Mouse (Mus musculus): ENCODE measurements at regions not wholly inside any gene's neighbourhood (a gene's known extent, or its start where the extent isn't known, plus 50 kb on each side); places are given as distances from the start of the nearest gene placed in this dataset.

GRCm38 (mm10) chr15:27063456-27063855 is 168.1 kb upstream of the Fbxl7 start:
- Histone ChIP-seq H3K4me3 (replicated peaks in 1 of 3; ENCODE audit: low read depth in 2 of 3, low read length in 2 of 3, poor library complexity in 1 of 3) (no peak overlapping the region), H3K79me2 (replicated peaks; ENCODE audit: control insufficient read depth, extremely low read depth, insufficient read depth, poor library complexity, severe bottlenecking) (no peaks in the 10 kb centered on the region), H3K27me3 (replicated peaks) (no peaks in the 10 kb centered on the region), H3K9me3 (replicated peaks; ENCODE audit: low read length) (no peaks in the 10 kb centered on the region), H3K9ac (ENCODE audit: insufficient read depth, low read depth) (no peak overlapping the region), H3K36me3 (replicated peaks in 1 of 2; ENCODE audit: control insufficient read depth in 1 of 2, insufficient read depth in 1 of 2, low read length in 1 of 2) (no peaks in the 10 kb centered on the region), H3K4me1 (ENCODE audit: control insufficient read depth in 1 of 2, insufficient read depth in 2 of 2) (no peaks in the 10 kb centered on the region), H3K27ac (ENCODE audit: insufficient read depth, low read depth) (no peak overlapping the region), H3K4me2 (ENCODE audit: insufficient read depth, low read depth, poor library complexity, severe bottlenecking) (no peak overlapping the region)
- no peak for TF ChIP-seq NELFE (IDR thresholded peaks at IDR 0.05; ENCODE audit: low read depth, low read length)
- no peak for TF ChIP-seq IRF4 (IDR thresholded peaks at IDR 0.05; ENCODE audit: low read depth, low read length)
- no peak for TF ChIP-seq POLR2AphosphoS2 (IDR thresholded peaks at IDR 0.05; ENCODE audit: low read depth, low read length)
- TF ChIP-seq POLR2A (IDR thresholded peaks at IDR 0.05; ENCODE audit: low read depth, low read length): no peak
- TF ChIP-seq ZMIZ1 (IDR thresholded peaks at IDR 0.05; ENCODE audit: low read depth, low read length): no peak
- TF ChIP-seq ELF1 (IDR thresholded peaks at IDR 0.05; ENCODE audit: low read depth, low read length): no peak
- TF ChIP-seq NRF1 (IDR thresholded peaks at IDR 0.05; ENCODE audit: low read depth, low read length): no peak
- no peak for TF ChIP-seq JUN (IDR thresholded peaks at IDR 0.05; ENCODE audit: insufficient read depth, low read depth, low read length)
- TF ChIP-seq ETS1 (conservative IDR thresholded peaks at IDR 0.05; ENCODE audit: low read depth, low read length): no peak
- TF ChIP-seq ZNF384 (IDR thresholded peaks at IDR 0.05; ENCODE audit: low read depth, low read length): no peak
- no peak for TF ChIP-seq KAT2A (IDR thresholded peaks at IDR 0.05; ENCODE audit: insufficient replicate concordance, low read length)
- TF ChIP-seq TCF12 (IDR thresholded peaks at IDR 0.05; ENCODE audit: low read depth, low read length): no peak
- TF ChIP-seq ZKSCAN1 (IDR thresholded peaks at IDR 0.05; ENCODE audit: borderline replicate concordance, low read depth, low read length): no peak
- TF ChIP-seq ZC3H11A (IDR thresholded peaks at IDR 0.05; ENCODE audit: low read depth, low read length): no peak
- TF ChIP-seq PAX5 (IDR thresholded peaks at IDR 0.05; ENCODE audit: low read length): no peak
- TF ChIP-seq CTCF (conservative IDR thresholded peaks at IDR 0.05 in 1 of 2, IDR thresholded peaks at IDR 0.05 in 1 of 2; ENCODE audit: low read depth in 2 of 2, low read length in 2 of 2): no peak
- no peak for TF ChIP-seq SMC3 (IDR thresholded peaks at IDR 0.05; ENCODE audit: low read depth, low read length)
- no peak for TF ChIP-seq HCFC1 (IDR thresholded peaks at IDR 0.05; ENCODE audit: low read depth, low read length)
- DNase-seq (ENCODE audit: extremely low read depth): no peak
- dilution Hi-C loops (cut with MboI; ENCODE audit: extremely low pct_ligation_motif_present, extremely low pct_unique_long_range_greater_than_20kb, low sequenced_read_pairs): no loop called here
- in situ Hi-C loops (cut with MboI; ENCODE audit: low pct_ligation_motif_present, low pct_unique_long_range_greater_than_20kb, low sequenced_read_pairs): no loop called here

- H3K27me3 ChIP-seq (replicated peaks): no peaks in the 10 kb centered on the region
- H3K4me1 ChIP-seq (ENCODE audit: control insufficient read depth in 1 of 2, insufficient read depth in 2 of 2): no peaks in the 10 kb centered on the region
- no peaks in the 10 kb centered on the region for H3K36me3 ChIP-seq (replicated peaks in 1 of 2; ENCODE audit: control insufficient read depth in 1 of 2, insufficient read depth in 1 of 2, low read length in 1 of 2)
- TF ChIP-seq KAT2A (IDR thresholded peaks at IDR 0.05; ENCODE audit: insufficient replicate concordance, low read length): no peak
- TF ChIP-seq ETS1 (conservative IDR thresholded peaks at IDR 0.05; ENCODE audit: low read depth, low read length): no peak
- TF ChIP-seq JUND (conservative IDR thresholded peaks at IDR 0.05; ENCODE audit: low read depth, low read length): no peak
- no peak for TF ChIP-seq CHD1 (IDR thresholded peaks at IDR 0.05; ENCODE audit: low read depth, low read length)
- TF ChIP-seq MEF2A (IDR thresholded peaks at IDR 0.05; ENCODE audit: borderline replicate concordance, low read depth, low read length): no peak
- TF ChIP-seq ZC3H11A (IDR thresholded peaks at IDR 0.05; ENCODE audit: low read depth, low read length): no peak
- TF ChIP-seq PAX5 (IDR thresholded peaks at IDR 0.05; ENCODE audit: low read length): no peak
- no peak for TF ChIP-seq RAD21 (IDR thresholded peaks at IDR 0.05; ENCODE audit: low read depth, low read length)
- no peak for TF ChIP-seq POLR2A (IDR thresholded peaks at IDR 0.05; ENCODE audit: low read depth, low read length)
- no peak for TF ChIP-seq MAZ (IDR thresholded peaks at IDR 0.05; ENCODE audit: low read depth, low read length)
- no peak for TF ChIP-seq MAX (IDR thresholded peaks at IDR 0.05; ENCODE audit: low read length)
- no peak for TF ChIP-seq TCF12 (IDR thresholded peaks at IDR 0.05; ENCODE audit: low read depth, low read length)
- TF ChIP-seq JUN (IDR thresholded peaks at IDR 0.05; ENCODE audit: insufficient read depth, low read depth, low read length): no peak
- no peak overlapping the region for H3K9ac ChIP-seq (ENCODE audit: insufficient read depth, low read depth)
- H3K27ac ChIP-seq (ENCODE audit: insufficient read depth, low read depth): no peak overlapping the region
- H3K4me3 ChIP-seq (replicated peaks in 1 of 3; ENCODE audit: low read depth in 2 of 3, low read length in 2 of 3, poor library complexity in 1 of 3): no peak overlapping the region
- no peak overlapping the region for H3K4me2 ChIP-seq (ENCODE audit: insufficient read depth, low read depth, poor library complexity, severe bottlenecking)
- in situ Hi-C loops (cut with MboI; ENCODE audit: low pct_ligation_motif_present, low pct_unique_long_range_greater_than_20kb, low sequenced_read_pairs) (no loop called here), dilution Hi-C loops (cut with MboI; ENCODE audit: extremely low pct_ligation_motif_present, extremely low pct_unique_long_range_greater_than_20kb, low sequenced_read_pairs) (no loop called here)
- no peak for DNase-seq (ENCODE audit: extremely low read depth)
- no peaks in the 10 kb centered on the region for H3K79me2 ChIP-seq (replicated peaks; ENCODE audit: control insufficient read depth, extremely low read depth, insufficient read depth, poor library complexity, severe bottlenecking)
- H3K9me3 ChIP-seq (replicated peaks; ENCODE audit: low read length): no peaks in the 10 kb centered on the region
Measured at GRCm38 (mm10) chr15:27063971-27064370, 168.6 kb upstream of the Fbxl7 start.

Data from CH12.LX (cell line).